Mouse (Mus musculus) hematopoietic stem cell, adult 5-6 weeks (primary cell): ENCODE measurements at regions not wholly inside any gene's neighbourhood (a gene's known extent, or its start where the extent isn't known, plus 50 kb on each side); places are given as distances from the start of the nearest gene placed in this dataset.

ENCODE experiments used
- ATAC-seq, 2 experiments: fragments of 125-278 bp in 1 of 2; replicated peaks in 1 of 2; 2 replicates each; pipeline ENCODE4 v1.8.0; 2016 to 2017; ENCODE audit warnings: inconsistent platforms in 2 of 2, mild to moderate bottlenecking in 2 of 2, moderate number of reproducible peaks in 2 of 2, low read depth in 1 of 2, moderate TSS enrichment in 1 of 2; ENCODE audit not compliant: low FRiP score in 2 of 2, poor library complexity in 2 of 2, severe bottlenecking in 2 of 2, insufficient read depth in 1 of 2, low TSS enrichment in 1 of 2

- no peak; a peak in 1 of 4 replicates for ATAC-seq
Observed at GRCm38 (mm10) chr13:6736984-6737566, 88.5 kb upstream of the Pfkp start.
